Mouse (Mus musculus) CH12.LX (cell line): ENCODE results near the gene Pcsk6. TPM values are rescaled to one million over a fixed set of nuclear protein-coding genes. Genes with fewer than 3 reads are reported as not detected.

Experiments used
- DNase-seq: peaks from one replicate; pipeline ENCODE4 v3.0.0-alpha.2; 2013; ENCODE audit errors: extremely low read depth
- H3K27ac ChIP-seq: 2 replicates; pipeline ENCODE4 v1.5.1; 2012; ENCODE audit warnings: low read depth, mild to moderate bottlenecking, control low read depth, moderate library complexity; ENCODE audit not compliant: insufficient read depth
- H3K27me3 ChIP-seq: replicated peaks from 2 replicates; pipeline ENCODE3; 2012; ENCODE audit warnings: inconsistent platforms
- H3K36me3 ChIP-seq, 2 experiments: replicated peaks in 1 of 2; 2 replicates each; pipeline versions ENCODE3 to v1.6.1; 2012; ENCODE audit warnings: inconsistent platforms in 1 of 2, low read length in 1 of 2, mild to moderate bottlenecking in 1 of 2, mixed read lengths in 1 of 2, moderate library complexity in 1 of 2; ENCODE audit not compliant: control insufficient read depth in 1 of 2, insufficient read depth in 1 of 2
- H3K4me1 ChIP-seq, 2 experiments: 2 replicates each; pipeline ENCODE4 v1.6.1; 2012; ENCODE audit warnings: inconsistent platforms in 1 of 2, moderate library complexity in 1 of 2; ENCODE audit not compliant: insufficient read depth in 2 of 2, control insufficient read depth in 1 of 2
- H3K4me2 ChIP-seq: 2 replicates; pipeline ENCODE4 v1.6.1; 2012; ENCODE audit warnings: low read depth, mild to moderate bottlenecking, control low read depth; ENCODE audit not compliant: poor library complexity, insufficient read depth, severe bottlenecking
- H3K4me3 ChIP-seq, 3 experiments: fragments of 150-350 bp in 1 of 3; sonication (generic) in 1 of 3; replicated peaks in 1 of 3; 2 replicates each; pipeline versions ENCODE3 to v1.5.1; 2011 to 2012; ENCODE audit warnings: low read depth in 2 of 3, low read length in 2 of 3, mild to moderate bottlenecking in 2 of 3, moderate library complexity in 2 of 3, control low read depth in 1 of 3, improper control_type of control experiment in 1 of 3, inconsistent platforms in 1 of 3, mixed read lengths in 1 of 3; ENCODE audit not compliant: poor library complexity in 1 of 3
- H3K79me2 ChIP-seq: replicated peaks from 2 replicates; pipeline ENCODE4 v1.6.1; 2012; ENCODE audit warnings: mild to moderate bottlenecking, moderate library complexity; ENCODE audit not compliant: control insufficient read depth, poor library complexity, insufficient read depth, severe bottlenecking; ENCODE audit errors: extremely low read depth
- H3K9ac ChIP-seq: 2 replicates; pipeline ENCODE4 v1.6.1; 2012; ENCODE audit warnings: low read depth, mild to moderate bottlenecking, control low read depth, moderate library complexity; ENCODE audit not compliant: insufficient read depth
- H3K9me3 ChIP-seq: replicated peaks from 2 replicates; pipeline ENCODE3; 2012; ENCODE audit warnings: low read length, inconsistent platforms, mixed read lengths
- BHLHE40 ChIP-seq: IDR thresholded peaks from 2 replicates; pipeline ENCODE4 v1.6.1; 2011; ENCODE audit warnings: mild to moderate bottlenecking, low read depth, low read length, improper control_type of control experiment
- CTCF ChIP-seq, 2 experiments: IDR thresholded peaks in 1 of 2; conservative IDR thresholded peaks in 1 of 2; 2 replicates each; pipeline ENCODE4 v1.5.1; 2011 to 2012; ENCODE audit warnings: low read depth in 2 of 2, low read length in 2 of 2, improper control_type of control experiment in 1 of 2, inconsistent platforms in 1 of 2, mild to moderate bottlenecking in 1 of 2, moderate library complexity in 1 of 2
- EP300 ChIP-seq: IDR thresholded peaks from 2 replicates; pipeline ENCODE4 v1.6.1; 2011; ENCODE audit warnings: low read length, improper control_type of control experiment
- JUN ChIP-seq: IDR thresholded peaks from 2 replicates; pipeline ENCODE4 v1.6.1; 2011; ENCODE audit warnings: low read depth, mild to moderate bottlenecking, low read length, improper control_type of control experiment, moderate library complexity; ENCODE audit not compliant: insufficient read depth
- KAT2A ChIP-seq: IDR thresholded peaks from 2 replicates; pipeline ENCODE4 v1.6.1; 2012; ENCODE audit warnings: low read length, improper control_type of control experiment, inconsistent platforms; ENCODE audit not compliant: insufficient replicate concordance
- MAX ChIP-seq: IDR thresholded peaks from 2 replicates; pipeline ENCODE4 v1.6.1; 2011; ENCODE audit warnings: low read length, improper control_type of control experiment
- MAZ ChIP-seq: IDR thresholded peaks from 2 replicates; pipeline ENCODE4 v1.6.1; 2012; ENCODE audit warnings: low read depth, mild to moderate bottlenecking, inconsistent platforms, low read length, improper control_type of control experiment, moderate library complexity
- MYC ChIP-seq: IDR thresholded peaks from 2 replicates; pipeline ENCODE4 v1.6.1; 2011; ENCODE audit warnings: low read depth, mild to moderate bottlenecking, improper control_type of control experiment, low read length
- POLR2AphosphoS2 ChIP-seq: IDR thresholded peaks from 2 replicates; pipeline ENCODE4 v1.6.1; 2011; ENCODE audit warnings: low read depth, low read length, improper control_type of control experiment
- RCOR1 ChIP-seq: conservative IDR thresholded peaks from 2 replicates; pipeline ENCODE4 v1.6.1; 2012; ENCODE audit warnings: low read depth, mild to moderate bottlenecking, inconsistent platforms, low read length, improper control_type of control experiment
- TBP ChIP-seq: conservative IDR thresholded peaks from 2 replicates; pipeline ENCODE4 v1.6.1; 2011; ENCODE audit warnings: low read depth, low read length, improper control_type of control experiment
- UBTF ChIP-seq: IDR thresholded peaks from 2 replicates; pipeline ENCODE4 v1.6.1; 2012; ENCODE audit warnings: low read depth, mild to moderate bottlenecking, inconsistent platforms, low read length, improper control_type of control experiment, moderate library complexity
- ZKSCAN1 ChIP-seq: IDR thresholded peaks from 2 replicates; pipeline ENCODE4 v1.6.1; 2012; ENCODE audit warnings: low read depth, inconsistent platforms, low read length, improper control_type of control experiment, borderline replicate concordance
- dilution Hi-C: fragments of 300-500 bp; cut with MboI; formaldehyde crosslinking; loops from 2 replicates; pipeline ENCODE4 v1.14.3; 2020; ENCODE audit warnings: low sequenced_read_pairs; ENCODE audit not compliant: extremely low pct_unique_long_range_greater_than_20kb, extremely low pct_ligation_motif_present
- in situ Hi-C: fragments of 300-500 bp; cut with MboI; formaldehyde crosslinking; loops from 3 replicates; pipeline ENCODE4 v1.14.3; 2019; ENCODE audit warnings: low sequenced_read_pairs, low pct_ligation_motif_present, low pct_unique_long_range_greater_than_20kb, mixed read lengths
- polyA plus RNA-seq: library from polyadenylated mRNA; unstranded; fragments of >175 nt; gene quantifications from 2 replicates; pipeline ENCODE4 v1.2.1, GENCODE M21; 2012; ENCODE audit warnings: low read depth; ENCODE audit not compliant: insufficient read length
- total RNA-seq, 2 experiments: library from RNA; depleted of rRNA; stranded (reverse); fragments of 300-350 nt in 1 of 2; fragments of >200 nt in 1 of 2; gene quantifications; 2 replicates each; pipeline ENCODE4 v1.2.3; 2012 to 2014

Gene Pcsk6
- total and polyA plus RNA-seq, 3 experiments: not detected

DNA sequence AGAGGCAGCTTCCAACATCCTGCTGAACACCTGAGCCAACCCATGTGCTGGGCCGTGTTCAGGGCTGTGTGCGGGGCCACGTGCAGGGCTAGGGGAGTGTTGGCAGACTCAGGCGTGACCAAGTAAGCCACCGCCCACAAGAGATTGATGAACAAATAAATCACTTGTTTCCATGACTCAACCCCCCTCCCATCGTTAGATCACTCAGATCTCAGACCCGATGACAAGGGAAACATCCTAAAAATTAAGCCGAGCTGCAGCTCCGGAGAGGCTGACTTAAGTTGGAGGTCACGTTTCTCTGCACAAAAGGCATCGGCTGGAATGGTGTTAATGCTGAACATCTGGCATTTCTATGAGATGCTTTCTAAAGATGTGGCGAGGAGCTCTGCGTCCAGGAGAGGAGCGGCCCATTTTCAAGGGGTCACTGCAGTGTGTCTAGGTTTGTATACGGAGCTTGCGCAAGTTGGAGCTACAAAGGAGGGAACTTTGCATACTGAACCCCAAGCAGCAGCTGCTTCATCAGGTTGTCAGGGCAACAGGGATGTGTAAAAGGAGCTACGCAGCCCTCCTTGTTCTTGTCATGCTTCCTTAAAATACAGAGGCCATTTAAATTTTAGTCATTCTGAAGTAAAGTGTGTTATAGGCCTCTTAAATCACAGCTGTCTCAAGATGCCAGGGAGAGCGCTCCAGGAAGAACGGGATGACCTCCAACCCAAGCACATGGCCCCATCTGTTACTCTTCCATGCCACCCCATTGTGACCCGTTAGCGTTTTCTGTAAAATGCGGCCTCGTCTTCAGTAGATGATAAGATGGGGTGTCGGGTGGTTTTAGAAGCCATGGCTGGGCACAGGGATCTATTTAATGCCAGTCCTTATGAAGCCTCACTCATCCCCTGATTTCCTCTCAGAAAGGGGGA lies 94.0 kb downstream of the Pcsk6 start:
- Histone ChIP-seq H3K4me3 (no peak overlapping the region), H3K79me2 (no peaks in the 10 kb centered on the region), H3K36me3 (no peaks in the 10 kb centered on the region), H3K4me1 (no peaks in the 10 kb centered on the region), H3K27ac (no peak overlapping the region), H3K9ac (no peak overlapping the region), H3K9me3 (no peaks in the 10 kb centered on the region), H3K4me2 (no peak overlapping the region), H3K27me3 (peaks cover 76% of the 10 kb centered on the region)
- dilution Hi-C loops: no loop called here
- TF ChIP-seq MAZ: no peak
- DNase-seq: no peak
- in situ Hi-C loops: no loop called here

DNA sequence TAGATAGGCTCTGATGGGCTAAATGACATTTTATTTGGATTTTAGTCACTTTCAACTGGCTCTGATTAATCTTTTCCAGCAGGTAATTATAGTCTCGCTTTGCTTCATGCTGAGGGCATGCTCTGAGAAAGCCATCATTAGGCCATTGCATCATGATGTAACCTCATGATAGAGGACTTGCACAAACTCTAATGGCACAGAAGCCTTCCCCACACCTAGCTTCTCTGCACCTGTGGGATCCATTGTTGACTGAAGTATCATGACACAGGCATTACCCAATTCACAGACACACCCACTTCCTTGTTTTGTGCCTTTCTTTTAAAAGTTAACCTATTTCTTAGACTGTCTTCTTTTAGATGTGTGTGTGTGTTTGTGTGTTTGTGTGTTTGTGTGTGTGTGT lies 95.7 kb downstream of the Pcsk6 start:
- DNase-seq: no peak
- no peak overlapping the region for H3K4me3 ChIP-seq
- H3K4me1 ChIP-seq: no peaks in the 10 kb centered on the region
- no peaks in the 10 kb centered on the region for H3K9me3 ChIP-seq
- H3K4me2 ChIP-seq: no peak overlapping the region
- no peak overlapping the region for H3K9ac ChIP-seq
- H3K27ac ChIP-seq: no peak overlapping the region
- TF ChIP-seq BHLHE40: no peak
- TF ChIP-seq TBP: no peak
- dilution Hi-C loops (no loop called here), in situ Hi-C loops (no loop called here)
- no peaks in the 10 kb centered on the region for H3K36me3 ChIP-seq
- peaks cover 82% of the 10 kb centered on the region for H3K27me3 ChIP-seq
- H3K79me2 ChIP-seq: no peaks in the 10 kb centered on the region

DNA sequence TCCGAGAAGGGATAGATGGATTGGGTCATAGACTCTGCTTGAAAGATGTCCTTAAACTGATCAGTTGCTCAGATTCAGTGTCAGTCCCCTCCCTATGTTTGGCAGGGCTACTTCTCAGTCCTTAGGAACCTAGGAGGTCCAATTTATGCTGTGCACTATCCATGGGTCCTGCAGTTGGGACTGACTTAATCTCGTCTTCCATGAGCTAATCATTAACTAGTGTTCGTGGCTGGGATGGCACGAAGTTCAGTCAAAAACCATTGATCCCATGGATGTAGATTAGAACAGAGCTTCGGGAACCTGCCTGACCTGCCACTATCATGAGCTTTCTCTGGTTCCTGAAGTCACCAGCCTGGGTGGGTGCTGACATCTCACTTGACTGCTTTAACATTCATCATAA lies 96.6 kb downstream of the Pcsk6 start:
- Histone ChIP-seq H3K36me3 (no peaks in the 10 kb centered on the region), H3K4me1 (no peaks in the 10 kb centered on the region), H3K4me3 (no peak overlapping the region), H3K9ac (no peak overlapping the region), H3K79me2 (no peaks in the 10 kb centered on the region), H3K27me3 (peaks cover 85% of the 10 kb centered on the region), H3K27ac (no peak overlapping the region), H3K4me2 (no peak overlapping the region), H3K9me3 (no peaks in the 10 kb centered on the region)
- no peak for TF ChIP-seq MAX
- TF ChIP-seq ZKSCAN1: no peak
- TF ChIP-seq POLR2AphosphoS2: no peak
- TF ChIP-seq KAT2A: no peak
- TF ChIP-seq CTCF (conservative IDR thresholded peaks at IDR 0.05 in 1 of 2, IDR thresholded peaks at IDR 0.05 in 1 of 2; ENCODE audit: low read depth in 2 of 2, low read length in 2 of 2): no peak
- no peak for TF ChIP-seq RCOR1
- no peak for TF ChIP-seq TBP
- TF ChIP-seq JUN: no peak
- no peak for TF ChIP-seq EP300
- TF ChIP-seq MYC: no peak
- no peak for TF ChIP-seq UBTF
- dilution Hi-C loops (no loop called here), in situ Hi-C loops (no loop called here)
- no peak for DNase-seq
